Mouse (Mus musculus): ENCODE data around the gene Sncg.
"Not testable (repeated sequence)": the region's sequence is repeated elsewhere in the genome, so short reads cannot be mapped to it uniquely, and the experiment has no call there.

Sncg gene

DNA sequence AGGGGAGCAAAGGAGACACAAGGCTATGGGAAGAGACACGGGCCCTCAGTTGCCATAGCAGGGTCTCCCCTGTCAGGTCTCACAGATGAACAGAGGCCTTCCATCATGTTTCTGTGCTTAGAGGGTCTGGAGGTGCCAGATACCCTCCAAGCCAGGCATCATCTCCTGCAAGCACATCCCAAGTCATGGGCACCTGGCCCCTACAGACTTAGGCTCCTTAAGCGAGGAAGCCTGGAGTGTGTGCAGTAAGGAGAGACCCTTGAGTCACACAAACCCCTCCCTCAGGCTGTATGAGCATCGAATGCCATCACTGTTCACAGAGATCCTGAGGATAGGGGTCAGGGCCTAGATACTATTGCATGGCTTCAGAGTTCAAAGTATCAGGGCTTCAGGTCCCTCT is 3.7 kb downstream of the Sncg start:
- no peak for DNase-seq (ENCODE audit: low read depth, low spot score)

DNA sequence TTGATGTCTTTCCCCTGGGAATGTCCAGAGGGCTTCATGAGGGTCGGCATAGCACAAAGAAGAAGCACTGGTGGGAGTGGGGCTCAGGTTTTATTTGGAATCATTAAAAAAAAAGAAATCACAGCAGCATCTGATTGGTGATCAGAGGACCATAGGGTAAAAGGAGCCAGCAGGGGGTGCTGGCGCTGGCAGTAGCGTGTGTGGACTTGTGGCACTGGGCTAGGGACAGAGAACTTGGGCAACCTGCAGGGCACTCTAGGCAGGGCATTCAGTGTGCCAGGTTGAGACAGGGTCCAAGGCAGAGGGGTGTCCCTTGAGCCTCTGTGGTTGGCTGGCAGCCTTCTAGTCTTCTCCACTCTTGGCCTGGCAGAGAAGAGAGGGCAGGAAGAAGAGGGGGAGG is 4.4 kb downstream of the Sncg start:
- DNase-seq (ENCODE audit: low read depth, low spot score), result no peak

DNA sequence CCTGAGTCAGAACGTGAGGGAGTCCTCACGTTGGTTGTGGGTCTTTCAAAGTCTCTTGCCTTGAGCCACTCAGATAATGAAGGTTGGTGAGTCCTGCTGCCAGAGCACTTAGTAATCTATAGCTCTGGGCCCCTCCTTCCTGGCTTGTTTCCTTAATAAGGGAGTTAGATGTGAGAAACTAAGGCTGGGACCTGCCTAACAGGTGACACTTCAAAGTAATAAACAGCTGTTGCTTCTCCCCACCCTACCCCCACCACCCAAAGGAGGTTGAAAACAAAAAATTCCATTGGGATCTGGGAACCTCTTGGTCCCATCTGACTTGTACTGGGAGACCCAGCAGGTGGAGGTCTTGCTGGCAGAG is 9.5 kb downstream of the Sncg start:
- DNase-seq (ENCODE audit: low read depth, low spot score), result no peak

DNA sequence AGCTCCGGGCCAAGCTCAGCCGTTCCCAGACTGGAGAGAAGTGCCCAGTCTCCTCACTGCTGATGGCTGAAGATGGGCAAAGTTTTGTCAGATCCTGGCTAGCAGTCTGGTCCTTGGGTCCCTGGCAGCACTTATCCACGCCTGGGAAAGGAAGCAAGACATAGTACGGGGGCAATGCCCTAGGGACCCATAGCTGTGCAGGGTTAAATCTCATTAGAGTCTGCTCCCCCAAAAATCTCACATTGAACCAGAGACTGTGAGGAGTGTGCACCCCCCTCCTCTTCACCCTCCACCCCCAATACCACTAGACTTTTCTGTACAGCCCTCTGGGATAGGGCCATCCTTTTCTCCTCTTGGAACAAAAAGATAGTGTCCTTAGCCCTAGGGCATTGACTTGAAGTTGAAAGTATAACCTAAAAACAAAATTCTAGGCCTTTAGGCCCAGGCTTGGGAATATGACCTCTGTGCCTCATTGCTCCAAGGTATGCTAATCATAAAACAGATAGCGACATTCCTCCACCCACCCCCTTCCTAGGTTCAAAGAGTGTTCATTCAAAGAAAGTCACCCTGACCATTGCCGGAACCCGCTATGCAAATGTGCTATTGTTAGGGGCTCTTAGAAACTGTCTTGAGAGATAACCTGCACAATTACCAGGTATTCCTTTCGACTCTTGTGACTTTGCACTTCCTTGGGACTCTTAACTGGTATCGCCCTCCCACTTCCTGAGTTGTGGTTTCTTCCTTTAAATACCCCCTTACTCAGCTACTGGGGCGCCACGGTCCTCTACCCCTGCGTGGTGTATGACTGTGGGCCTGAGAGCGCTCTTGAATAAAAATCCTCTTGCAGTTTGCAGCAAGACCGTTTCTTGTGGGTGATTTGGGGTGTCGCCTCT is 10.1 kb downstream of the Sncg start:
- not testable (repeated sequence) for DNase-seq (ENCODE audit: low read depth, low spot score)

DNA sequence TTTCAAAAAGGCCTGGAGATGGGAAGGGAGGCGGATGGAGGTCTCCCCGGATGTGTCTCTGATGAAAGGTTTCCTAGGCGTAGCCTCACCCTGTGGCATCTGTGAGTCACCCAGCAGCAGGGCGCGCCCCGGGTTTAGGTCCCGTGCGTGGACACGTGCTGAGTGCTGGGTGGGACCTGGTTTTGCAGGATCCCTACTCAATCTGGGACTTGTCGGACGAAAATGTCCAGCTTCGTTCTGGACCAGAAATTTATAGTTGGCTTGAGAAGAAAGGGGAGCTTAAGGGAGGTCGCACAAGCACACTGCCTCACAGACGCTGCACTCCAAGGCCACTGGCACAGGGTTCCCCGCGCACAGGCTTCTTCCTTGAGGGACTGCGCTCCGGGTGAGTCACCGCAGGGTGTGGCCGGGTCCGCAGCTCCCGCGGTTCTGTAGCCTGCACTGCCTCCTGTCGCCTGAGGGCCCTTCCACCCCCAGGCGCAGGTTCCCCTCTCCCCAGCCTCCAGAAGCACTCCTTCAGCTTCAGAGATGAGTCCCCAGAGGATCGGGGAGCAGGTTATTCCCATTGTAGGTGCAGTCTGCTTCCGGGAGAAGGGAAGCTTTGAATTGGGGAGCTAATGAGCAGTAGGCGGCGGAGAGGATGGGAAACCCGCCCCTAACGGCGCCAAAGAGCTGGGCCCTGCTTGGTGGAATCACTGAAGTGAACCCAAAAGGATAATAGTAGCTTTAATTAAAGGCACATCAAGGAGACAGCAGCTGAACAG is 10.9 kb downstream of the Sncg start:
- no peak for DNase-seq (ENCODE audit: low read depth, low spot score)

DNA sequence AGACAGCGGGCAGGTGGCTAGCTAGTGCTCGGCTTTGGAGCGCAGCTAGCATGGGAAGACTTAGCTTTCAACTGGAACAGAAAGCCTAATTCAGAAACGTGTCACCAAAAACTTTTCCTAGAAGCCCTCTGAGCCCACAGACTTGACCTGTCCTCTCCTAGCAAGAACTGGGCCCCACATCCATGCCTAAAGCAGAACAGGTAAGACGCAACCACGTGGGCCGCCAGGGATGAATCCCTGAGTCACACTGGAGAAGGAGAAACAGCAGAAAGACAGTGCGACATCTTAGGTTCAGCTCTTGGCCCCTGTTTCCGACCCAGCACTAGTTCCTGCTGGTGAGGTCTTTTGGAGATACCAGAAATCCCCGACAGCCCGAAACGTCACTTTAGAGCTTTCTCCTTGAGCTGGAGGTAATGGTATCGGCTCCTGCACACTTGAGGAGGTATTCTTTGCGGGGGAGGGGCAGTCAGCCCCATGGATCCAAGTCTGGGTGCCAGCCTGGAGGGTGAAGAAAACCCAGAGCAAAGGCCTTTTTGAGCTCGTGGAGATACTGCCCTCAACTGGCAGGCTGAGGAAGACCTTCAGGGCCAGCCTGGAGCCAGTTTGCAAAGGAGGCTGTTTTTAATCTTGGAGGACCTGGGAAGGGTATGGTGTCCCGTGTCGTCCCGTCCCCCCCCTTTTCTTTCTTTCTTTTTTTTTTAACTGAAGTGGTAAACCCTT is 11.7 kb downstream of the Sncg start:
- DNase-seq (ENCODE audit: low read depth, low spot score), result no peak

DNA sequence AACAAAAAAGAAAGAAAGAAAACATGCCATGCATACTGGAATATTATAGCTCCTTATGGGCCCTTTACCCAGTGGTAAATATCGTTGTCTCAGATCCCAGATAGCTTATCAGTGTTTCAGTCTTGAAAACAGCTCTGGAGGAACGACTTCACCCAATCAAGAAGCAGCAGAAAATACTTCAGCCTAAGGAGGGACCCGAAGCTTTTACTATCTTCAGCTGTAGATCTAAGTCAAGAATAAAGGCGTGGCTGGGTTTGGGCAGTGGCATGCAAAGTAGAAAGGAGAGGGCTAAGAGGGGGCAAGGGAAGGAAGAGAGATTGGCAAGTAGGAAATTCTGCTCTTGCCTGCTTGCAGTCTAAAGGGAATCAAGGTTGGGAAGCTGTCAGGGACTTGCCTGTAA is 12.5 kb downstream of the Sncg start:
- DNase-seq (ENCODE audit: low read depth, low spot score), result no peak

DNA sequence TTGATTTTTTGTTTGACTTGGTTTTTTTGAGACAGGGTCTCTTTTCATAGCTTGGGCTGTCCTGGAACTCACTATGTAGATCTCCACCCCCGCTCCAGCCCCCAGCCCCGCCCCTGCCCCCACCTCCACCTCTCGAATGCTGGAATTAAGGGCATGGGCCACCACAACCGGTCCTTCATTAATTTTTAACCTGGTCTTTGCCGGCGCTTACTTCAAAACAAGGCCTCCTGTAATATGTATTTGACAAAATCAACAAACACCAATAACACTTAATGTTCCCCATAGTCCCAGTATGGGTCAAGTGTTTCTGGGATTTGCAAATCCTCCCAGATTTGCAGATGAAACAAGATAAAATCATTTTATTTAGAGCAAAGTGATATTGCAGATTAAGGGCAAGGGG is 14.3 kb downstream of the Sncg start:
- no peak for DNase-seq (ENCODE audit: low read depth, low spot score)

DNA sequence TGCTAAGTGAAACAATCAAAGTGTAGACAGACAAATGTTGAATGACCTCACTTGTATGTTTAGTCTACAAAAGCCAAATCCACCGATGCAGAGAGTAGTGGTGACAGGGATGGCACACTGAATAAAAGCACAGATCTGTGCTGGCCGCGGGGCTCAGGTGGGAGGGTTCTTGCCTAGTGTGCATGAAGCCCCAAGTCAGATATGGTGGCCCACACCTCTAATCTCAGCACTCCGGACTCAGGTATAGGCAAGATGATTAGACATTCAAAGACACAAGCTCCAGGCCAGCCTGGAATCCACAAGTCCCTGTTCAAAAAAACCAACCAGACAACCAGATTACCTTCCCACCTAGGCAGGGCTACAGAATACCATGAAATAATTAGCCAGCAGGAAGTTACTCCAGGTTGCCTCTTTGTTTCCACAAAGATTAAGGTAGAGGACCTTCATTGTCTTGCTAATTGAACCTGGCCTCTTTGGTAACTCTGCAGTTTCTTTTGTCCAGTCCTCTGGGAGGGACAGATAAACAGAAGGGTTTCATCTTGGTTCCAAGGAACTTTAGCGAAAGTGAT is 14.8 kb downstream of the Sncg start:
- DNase-seq (ENCODE audit: low read depth, low spot score), result no peak

DNA sequence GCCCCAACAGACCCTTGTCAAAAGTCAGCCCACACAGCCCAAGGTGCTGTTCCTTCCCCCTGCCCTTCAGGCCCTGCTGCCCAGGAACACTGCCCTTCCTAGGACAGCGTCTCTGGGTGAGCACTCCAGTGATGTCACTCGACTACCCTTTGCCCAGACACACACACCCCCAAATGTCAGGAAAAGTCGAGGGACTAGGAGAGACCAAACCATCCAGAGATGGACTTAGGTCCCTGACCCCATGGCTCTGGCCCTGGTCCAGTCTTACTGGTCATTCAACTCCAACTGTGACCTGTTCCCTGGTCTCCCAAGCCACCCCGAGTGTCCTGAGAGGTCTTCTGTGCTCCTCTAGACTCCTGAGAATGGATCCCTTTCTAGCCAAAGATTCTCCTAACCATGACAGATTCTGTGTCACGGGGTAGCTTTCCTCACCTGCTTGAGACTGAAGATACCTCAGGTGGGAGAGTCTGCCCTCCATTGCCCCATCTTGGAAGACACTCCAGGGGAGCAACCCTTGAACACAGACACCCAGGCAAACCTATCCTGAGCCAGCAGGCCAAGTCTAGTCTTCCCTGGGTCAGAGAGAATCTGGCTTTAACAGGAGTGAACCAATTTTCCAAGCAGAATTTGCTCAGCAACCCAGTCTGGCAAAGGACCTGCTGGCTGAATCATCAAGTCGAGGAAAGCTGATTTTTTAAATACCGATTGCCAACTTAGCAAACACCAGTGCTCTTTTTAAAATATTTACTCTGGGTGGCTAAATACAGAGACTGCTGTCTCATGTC is 16.7 kb downstream of the Sncg start:
- no peak for DNase-seq (ENCODE audit: low read depth, low spot score)

DNA sequence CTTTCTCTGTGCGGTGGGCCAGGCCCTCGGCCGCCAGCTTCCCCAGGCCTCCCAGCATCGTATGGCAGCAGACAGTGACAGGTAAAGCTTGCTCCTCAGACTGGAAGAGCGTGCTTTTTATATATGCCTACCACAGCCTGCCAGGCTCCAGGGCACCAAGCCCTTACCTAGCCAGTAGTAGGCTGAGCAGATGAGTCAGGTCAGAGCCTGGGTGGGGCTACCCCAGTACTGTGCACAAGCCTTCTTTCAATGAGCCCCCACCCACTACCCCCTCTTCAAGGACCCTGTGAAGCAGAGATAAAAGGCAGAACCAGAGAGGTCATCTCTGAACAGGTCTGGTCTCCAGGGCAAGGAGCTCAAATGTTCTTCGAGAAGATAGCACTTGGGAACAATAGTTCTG is 19.3 kb downstream of the Sncg start, which contains the start of gene Fam25c:
Gene Fam25c (minus strand): TSS at position 133 of the 400 bp plus-strand sequence.
- DNase-seq (ENCODE audit: low read depth, low spot score), result no peak

DNA sequence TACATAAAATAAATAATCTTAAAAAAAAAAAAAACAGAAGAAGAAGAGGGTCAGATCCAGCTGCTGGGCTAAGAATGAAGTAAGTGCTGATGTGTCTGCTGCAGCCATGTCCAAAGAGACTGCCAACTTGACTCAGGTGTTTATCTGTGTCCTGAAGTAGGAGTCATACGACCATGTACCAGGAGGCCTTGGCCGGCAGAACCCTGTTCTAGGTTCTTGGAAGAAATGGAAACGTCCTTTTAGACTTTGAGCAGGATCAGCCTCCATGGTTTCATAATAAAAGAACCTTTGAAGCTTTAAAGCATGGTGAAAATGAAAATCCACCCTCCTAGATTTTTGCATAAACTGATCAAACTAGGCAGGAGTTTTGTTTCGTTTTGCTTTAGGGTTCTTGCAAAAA is 20.1 kb downstream of the Sncg start:
- DNase-seq (ENCODE audit: low read depth, low spot score), result no peak

DNA sequence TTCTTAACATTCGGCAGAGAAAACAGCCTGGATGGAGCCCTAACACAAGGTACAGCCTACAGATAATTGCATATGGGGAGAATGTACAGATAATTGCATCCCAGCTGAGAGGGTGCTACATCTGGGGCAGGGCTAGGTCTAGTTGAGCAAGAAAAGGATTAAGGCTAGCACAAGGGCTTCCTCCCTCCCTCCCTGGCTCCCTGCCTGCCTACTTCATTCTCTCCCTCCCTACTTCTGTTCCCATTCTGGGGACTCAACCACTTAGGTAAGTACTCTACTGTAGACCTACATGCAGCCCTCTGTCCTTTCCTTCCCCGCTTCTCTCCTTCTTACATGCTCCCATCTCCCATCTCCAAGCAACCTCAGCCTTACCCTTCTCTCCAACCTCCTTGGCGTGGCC is 21.3 kb downstream of the Sncg start:
- no peak for DNase-seq (ENCODE audit: low read depth, low spot score)

DNA sequence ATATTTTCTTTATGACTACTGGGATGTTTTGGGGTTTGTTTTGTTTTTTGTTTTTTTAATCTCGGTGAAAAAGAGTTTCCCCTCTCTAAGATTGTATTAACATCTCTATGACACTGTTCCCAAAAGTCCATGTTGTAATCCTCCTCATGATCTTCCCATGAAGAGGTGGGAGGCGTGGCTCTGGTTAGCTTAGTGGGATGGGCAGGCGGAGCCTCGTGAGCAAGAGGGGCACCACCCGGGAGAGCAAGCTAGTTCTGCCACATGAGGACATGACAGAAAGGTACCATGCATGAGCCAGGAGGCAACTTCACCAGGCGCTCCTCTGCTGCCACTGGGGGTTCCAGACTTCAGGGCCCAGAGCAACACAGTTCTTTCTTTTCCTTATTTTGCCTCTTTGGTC is 22.1 kb downstream of the Sncg start:
- DNase-seq (ENCODE audit: low read depth, low spot score), result no peak

DNA sequence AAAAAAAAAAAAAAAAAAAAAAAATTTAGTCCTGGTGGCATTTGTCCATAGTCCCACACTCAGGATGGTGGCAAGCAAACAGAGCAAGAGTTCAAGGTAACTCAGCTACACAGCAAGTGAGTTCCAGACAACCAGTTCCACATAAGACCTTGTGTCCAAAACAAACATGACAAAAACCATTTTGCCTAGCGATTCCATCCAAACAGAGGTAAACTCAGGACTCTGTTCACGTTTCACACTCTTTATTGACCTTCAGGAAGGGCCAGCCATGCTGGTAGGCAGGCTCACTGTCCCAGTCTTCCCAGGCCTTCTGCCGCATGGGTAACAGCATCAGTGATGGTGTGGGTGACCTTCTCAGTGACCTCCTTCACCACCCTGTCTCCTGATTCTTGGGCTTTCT is 22.9 kb downstream of the Sncg start:
- no peak for DNase-seq (ENCODE audit: low read depth, low spot score)

DNA sequence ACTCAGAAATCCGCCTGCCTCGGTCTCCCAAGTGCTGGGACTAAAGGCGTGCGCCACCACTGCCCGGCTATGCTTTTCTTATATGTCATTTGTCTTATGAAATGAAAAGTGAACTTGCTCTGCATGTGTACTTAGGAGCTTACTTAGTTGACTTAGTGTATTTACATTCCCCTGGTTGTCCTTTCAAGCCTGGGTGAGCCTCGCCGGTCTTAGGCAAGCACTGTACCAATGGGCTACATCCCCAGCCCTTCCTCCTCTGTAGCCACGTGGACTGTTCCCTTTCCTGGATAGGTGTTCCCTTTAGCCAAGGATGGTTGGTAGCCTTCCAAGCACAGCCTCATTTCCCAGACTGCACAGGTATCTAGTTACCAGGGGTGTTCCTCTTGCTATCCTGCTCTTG is 25.6 kb downstream of the Sncg start:
- DNase-seq (ENCODE audit: low read depth, low spot score), result no peak

DNA sequence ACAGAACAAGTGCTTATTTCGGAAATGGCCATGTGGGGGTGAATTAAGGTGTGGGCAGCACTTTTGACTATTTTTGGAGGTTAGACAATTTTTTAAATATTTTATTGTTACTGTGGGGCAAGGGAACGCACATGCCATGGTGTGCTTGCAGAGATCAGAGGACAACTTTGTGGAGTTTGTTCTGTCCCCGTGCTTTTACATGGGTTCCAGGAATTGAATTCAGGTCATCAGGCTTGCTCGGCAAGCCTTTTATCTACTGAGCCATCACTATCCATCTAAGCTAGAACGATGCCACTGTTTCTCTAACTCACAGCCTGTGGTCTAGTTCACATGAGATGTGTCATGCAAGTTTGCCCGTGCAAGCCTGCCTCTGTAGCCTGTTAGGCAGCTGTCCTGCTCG is 26.3 kb downstream of the Sncg start:
- no peak for DNase-seq (ENCODE audit: low read depth, low spot score)

DNA sequence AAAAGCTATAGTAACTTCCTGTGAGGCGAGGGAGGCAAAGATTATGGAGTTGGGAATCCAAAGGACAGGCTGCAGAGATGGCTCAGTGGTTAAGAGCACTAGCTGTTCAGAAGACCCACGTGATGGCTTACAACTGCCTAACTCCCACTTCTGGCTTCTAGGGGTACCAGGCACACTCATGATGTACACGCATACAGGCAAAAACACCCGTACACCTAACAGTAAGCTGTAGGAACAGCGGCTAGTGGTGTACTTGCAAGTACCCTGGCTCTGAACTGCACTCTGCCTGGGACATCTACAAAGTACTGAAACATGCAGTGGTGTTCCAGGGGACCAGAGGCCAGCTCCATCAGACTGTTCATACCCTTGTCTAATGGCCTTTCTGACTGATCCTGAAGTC is 27.5 kb downstream of the Sncg start:
- no peak for DNase-seq (ENCODE audit: low read depth, low spot score)

DNA sequence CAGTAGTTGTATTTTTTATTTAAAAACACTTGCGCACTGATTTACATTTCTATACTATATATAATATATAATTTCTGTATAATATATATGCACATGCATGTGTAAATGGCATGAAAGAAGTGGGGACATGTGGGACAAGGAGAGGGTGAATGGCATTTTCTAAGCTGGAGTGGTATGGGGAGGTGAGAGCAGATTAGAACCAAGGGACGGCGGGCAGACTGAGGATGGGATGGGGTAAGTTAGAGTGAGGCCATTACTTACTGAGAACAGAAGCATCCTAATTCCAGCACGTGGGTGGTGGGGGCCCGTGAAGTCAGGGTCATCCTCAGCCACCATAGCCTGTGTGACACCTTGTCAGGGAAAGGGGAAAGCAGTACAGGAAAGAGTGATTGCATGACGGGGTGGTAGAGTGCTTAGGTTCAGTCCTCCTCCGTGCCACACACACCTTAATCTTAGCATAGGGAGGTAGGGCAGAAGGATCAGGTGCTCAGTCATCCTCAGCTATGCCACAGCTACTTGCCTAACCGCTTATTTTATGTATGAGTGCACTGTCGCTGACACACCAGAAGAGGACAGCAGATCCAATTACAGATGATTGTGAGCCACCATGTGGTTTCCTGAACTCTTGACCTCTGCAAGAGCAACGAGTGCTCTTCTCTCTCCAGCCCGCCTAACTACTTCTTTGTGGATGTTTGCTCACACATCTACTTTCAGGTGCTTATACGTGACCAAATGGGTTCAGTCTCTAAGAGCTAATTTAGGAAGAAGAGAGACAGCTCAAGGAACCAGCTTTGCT is 28.6 kb downstream of the Sncg start:
- no peak for DNase-seq (ENCODE audit: low read depth, low spot score)

DNA sequence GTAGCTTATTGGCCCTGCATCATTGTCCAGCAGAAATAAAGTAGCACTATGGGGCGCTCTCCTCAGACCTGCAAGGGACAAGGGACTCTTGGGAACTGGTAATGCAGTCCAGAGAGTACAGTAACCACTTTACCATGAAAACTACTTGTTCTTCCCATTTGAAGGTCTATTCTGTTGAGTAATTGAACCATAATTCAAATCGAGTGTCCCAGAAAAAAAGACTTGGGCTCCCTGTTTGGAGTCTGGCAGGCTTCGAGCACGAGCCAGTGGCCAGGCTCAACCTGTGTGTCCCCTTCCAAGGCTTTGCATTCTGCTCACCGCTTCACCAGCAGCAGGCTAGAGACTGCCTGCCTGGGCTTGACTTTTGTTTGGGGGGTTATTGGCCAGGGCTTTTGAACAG is 30.2 kb downstream of the Sncg start:
- no peak for DNase-seq (ENCODE audit: low read depth, low spot score)

All from WW6 (cell line).